Mouse (Mus musculus) layer of hippocampus, adult 9-11 months (tissue): Measurements from ENCODE around the gene Noxa1.

ENCODE experiments used
- DNase-seq: peaks from one replicate; pipeline ENCODE4 v3.0.0; 2022

Gene Noxa1

DNA sequence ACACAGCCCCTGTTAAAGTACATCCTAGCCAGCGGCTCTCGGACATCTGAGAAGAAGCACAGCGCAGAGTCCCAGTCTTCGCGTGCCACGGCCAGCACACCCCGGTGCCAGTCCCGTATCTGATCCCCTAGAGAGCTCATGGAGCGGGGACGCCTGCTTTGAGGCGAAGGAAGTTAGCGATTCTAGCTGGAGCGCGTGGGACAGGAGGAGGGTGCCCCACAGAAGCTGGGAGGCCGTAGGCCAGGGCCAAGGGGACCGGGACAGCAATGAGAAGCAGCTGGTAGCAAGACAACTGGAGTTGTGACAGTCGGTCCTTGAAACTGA, 202 bp downstream of the Noxa1 start:
- DNase-seq: no peak

DNA sequence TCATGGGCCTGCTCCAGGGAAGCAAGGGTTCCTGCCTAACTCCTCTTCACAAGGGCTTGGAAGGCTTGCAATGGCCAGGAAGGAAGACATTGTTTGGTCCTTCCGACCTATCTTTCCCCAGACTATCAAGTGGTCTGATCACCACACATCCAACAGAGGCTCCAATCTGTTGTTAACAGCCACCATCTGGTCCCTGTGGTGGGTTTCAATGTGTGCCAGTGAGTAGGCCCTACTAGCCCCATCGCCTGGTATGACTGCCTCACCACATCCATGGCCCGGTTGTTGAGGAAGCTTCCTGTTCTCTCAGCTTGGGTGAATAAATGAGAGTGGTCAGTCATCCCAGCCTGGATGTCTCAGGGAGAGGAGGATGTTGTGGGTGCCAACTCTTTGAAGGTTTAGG, 6.3 kb downstream of the Noxa1 start:
- no peak for DNase-seq

DNA sequence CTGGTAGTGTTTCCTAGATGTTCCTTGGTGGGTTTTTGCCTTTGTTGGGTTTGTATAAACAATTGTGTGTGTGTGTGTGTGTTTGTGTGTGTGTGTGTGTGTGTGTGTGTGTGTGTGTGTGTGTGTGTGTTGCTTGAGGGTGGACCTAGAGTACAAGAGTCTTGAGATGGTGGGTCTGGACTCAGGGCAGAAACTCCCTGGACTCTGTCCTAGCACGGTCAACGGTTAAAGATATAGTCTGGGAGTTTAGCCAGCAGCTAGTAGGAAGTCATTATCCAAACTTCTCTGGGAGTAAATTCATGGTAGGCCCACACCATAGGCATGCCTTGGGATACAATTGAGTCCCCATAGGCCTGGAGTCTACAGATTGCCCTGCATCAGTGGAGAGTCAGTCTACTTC, 7.1 kb downstream of the Noxa1 start:
- DNase-seq: no peak

DNA sequence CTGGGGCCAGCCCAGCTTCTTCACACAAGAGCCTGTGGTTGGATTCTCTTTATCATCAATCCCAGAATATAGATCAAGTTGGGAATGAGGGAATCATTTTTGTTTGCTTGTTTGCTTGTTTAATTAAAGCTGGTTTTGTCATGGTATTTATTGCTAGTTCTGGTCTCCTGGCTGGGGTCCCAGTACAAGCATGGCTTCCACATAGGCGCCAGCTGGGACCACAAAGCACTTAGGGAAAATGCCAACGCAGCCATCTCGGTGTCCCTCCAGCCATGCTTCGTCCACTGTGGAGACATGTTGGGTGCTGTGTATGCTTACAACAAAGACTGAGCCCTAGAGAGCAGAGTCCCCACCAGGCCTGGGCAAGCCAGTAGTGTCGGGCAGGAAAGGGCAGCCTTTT, 9.4 kb downstream of the Noxa1 start:
- DNase-seq: no peak

DNA sequence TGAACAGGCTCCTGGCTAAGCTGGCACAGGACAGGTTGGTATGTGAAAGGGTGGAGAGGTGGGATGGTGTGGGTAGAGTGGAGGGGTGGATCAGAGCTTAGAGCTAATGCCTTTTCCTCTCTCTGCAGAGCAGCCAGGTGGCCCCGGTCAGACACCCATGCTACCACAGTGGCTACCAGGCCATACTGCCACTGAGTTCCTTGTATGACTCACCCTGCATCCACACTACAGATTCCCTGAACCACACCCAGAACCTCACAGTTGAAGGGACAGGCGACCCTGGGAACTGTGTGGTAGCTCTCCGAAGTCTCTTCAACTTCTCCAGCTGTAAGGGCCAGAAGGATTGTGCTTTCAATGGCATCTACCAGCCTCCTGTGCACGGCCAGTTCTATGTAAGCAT, 11.3 kb downstream of the Noxa1 start:
- no peak for DNase-seq

DNA sequence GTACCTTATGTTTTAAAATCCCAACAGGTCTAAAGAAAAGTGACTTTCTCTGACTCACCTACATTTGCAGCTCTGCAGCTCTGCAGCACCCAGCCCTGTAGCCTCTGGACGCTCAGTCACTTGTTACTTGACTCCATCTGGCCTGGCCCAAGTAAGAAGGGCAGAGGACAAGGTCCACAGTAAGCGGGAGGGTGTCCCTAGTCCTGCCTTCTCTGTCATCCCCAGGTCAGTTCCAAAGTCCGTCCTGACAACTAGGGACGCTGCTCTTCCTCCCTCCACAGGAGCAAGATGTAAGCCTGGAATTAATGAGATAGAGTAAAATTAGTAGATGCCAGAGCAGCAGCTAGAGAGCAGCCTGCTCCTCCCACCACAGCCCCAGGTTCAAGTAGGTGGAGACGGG, 14.9 kb downstream of the Noxa1 start, which contains the start of gene Entpd8:
TSS of gene Entpd8 (plus strand) at position 229 of the 400 bp plus-strand sequence.
- no peak for DNase-seq

DNA sequence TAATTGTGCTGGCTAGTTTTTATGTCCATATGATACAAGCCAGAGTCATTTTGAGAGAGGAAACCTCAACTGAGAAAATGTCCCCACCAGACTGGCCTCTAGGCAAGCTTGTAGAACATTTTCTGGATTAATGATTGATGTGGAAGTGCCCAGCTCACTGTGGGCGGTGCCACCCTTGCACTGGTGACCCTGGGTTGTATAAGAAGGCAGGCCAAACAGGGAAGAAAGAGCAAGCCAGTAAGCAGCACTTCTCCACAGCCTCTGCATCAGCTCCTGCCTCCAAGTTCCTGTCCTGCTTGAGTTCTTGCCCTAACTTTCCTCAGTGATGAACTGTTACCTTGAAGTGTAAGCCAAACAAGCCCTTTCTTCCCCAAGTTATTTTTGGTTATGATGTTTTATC, 16.0 kb downstream of the Noxa1 start:
- no peak for DNase-seq

DNA sequence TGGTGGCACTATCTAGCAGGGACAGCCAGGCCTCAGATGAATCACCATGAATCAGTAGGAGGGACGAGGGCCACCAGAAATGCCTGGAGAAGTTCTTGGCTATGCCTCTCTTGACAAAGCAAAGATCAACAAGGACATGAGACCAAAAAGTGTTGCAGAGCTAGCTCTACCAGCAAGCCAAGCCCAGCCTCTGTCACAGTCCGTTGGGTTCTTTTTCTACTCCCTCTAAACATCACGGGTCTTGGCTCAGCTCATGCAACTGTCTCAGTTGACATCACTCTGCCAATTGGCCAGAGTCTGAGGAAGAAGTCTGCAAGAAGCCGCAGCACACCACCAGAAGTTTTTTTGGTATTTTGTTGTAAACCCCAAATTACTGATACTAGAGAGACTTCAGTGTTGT, 19.4 kb downstream of the Noxa1 start:
- no peak for DNase-seq

DNA sequence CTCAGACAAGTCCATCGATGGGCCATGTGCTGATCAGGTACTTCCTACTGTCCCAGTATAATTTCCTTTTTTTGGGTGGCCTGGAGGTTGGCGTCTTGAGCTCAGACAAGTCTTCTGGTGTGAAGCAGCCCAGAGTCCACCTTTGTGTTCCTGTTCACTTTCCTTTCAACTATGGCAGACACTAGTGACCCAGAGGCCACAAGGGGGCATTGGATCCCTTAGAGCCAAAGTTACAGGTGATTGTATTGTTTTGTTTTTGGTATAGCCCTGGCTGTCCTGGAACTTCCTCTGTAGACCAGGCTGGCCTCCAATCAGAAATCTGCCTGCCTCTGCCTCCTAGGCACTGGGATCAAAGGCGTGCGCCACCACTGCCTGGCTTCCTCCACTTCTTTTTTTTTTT, 22.6 kb downstream of the Noxa1 start:
- no peak for DNase-seq

DNA sequence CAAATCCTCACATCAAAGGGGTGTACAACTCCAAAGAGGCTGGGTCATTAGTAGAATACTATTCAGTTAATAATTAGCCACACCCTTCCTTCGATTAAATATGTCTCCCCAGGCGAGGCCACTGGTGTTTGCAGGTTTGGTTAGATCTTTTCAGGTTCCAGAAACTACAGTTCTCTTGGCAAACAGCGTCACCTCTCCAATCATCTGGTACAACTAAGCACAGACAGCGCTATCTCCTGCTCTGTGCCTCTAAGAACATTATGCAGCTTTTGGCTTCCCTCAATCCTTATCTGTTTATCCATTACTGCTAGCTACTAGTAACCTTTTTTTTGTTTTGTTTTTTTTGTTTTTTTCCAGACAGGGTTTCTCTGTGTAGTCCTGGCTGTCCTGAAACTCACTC, 25.4 kb downstream of the Noxa1 start:
- DNase-seq: no peak

DNA sequence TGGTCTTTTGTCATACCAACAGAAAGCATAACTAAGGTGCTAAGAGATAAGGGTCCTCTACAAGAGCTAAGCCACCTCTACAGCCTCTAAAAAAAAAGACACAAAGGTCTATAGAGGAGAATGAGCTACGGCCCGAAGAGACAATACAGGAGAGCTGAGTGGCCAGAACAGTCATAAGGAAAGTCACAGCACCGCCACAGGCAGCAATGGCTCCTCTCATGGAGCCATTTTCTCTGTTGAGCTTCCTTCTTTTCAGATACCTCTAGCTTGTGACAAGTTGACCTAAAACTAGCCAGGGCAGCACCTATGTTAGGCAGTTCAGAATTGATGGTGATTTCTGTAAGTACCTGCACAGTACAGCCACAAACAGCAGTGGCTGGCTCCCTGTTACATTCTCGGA, 28.4 kb downstream of the Noxa1 start:
- no peak for DNase-seq

DNA sequence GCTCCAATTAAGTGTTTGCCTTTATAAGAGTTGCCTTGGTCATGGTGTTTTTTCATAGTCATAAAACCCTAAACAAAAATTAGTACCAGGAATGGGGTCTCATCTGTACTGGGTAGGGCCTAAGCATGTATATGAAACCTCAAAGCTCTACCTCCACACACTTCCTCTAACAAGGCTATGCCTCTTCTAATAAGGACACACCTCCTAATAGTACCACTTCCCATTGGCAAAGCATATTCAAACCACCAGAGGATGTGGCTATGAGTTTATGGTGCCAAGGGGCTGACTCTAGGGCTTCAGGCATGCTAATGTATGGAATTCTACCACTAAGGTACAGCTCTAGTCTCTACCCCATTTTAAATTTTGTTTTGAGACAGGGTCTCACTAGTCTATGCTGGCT, 29.4 kb downstream of the Noxa1 start:
- DNase-seq: no peak

DNA sequence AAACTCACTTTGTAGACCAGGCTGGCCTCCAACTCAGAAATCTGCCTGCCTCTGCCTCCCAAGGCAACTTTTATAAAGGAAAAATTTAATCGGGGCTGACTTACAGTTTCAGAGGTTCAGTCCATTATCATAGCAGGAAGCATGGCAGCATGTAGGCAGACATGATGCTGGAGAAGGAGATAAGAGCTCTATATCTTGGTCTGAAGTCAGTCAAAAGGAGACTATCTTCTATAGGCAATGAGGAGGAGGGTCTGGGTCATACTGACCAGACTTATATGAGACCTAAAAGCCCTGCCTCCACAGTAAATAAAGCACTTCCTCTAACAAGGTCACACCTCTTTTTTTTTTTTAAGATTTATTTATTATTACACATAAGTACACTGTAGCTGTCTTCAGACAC, 30.7 kb downstream of the Noxa1 start:
- no peak for DNase-seq

DNA sequence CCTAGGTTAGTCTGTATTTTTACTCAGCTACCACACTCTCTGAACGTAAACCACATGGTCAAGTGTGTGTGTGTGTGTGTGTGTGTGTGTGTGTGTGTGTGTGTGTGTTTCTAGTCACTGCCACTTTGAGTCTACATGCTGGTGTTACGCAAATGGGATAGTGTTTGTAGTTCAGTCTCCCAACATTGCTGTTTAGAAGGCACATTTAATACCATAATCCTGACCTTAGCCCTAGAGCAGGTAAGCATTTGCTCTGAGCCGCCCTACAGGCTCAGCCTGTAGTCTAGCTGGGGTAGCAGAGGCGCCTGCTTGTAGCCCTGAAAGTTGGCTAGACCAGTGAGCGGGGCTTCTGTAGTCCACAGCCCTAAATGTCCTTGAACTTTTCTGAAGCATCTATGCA, 31.4 kb downstream of the Noxa1 start:
- DNase-seq: no peak

DNA sequence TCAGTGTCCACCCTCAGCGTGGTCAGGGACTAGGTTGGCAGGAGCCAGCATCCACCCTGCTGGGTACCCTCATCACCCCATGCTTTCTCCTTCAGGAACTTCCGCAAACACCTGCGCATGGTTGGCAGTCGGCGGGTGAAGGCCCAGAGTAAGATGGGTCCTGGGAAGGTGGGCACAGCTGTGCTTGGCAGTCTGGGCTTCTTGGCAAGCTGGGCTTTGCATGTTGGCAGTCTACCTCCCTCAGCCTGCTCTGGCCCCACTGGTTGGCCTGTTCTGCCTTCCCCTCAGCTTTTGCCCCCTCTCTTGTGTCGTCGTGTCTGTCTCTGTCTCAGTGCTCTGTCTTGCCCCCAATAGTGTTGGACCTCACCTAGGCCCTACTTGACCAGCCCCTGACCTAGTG, 36.0 kb downstream of the Noxa1 start:
- no peak for DNase-seq

DNA sequence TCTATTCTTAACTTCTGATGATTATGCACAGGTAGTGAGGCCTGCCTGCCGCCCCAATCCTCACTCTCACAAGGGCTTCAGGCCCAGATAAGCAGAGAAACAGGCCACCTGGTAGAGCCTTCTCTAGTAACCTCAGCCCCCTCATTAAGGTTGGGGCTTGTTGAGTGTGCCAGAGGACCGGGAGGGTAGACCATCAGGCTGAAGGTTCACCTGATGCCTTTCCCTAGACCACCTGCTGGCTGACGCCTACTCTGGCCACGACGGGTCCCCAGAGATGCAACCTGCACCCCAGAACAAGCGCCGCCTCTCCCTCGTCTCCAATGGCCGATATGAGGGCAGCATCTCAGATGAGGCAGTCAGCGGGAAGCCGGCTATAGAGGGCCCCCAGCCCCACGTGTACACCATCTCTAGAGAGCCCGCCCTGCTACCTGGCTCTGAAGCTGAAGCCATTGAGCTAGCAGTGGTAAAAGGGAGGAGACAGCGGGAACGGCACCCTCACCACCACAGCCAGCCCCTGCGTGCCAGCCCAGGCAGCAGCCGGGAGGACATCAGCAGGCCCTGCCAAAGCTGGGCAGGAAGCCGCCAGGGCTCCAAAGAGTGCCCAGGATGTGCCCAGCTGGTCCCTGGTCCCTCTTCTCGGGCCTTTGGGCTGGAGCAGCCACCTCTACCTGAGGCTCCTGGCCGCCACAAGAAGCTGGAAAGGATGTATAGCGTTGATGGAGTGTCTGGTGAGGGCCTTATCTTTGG, 39.4 kb downstream of the Noxa1 start:
- no peak for DNase-seq

DNA sequence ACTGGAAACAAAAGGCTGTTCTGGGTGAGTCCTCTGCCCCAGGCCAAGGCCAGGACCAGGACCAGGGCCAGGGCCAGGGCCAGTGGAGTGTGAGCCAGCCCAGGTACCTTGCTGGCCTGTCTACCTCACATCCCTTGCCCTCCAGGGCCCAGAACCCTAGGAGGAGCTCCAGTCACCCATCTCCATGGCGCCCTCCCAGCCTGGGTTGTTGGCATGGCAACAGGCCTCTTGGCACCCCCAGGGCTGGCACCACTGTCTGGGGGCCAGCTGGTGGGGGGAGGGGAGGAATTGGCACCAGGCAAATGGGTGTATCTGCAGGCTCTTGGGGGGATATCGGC, 39.9 kb downstream of the Noxa1 start:
- DNase-seq: peak; percentile 88

DNA sequence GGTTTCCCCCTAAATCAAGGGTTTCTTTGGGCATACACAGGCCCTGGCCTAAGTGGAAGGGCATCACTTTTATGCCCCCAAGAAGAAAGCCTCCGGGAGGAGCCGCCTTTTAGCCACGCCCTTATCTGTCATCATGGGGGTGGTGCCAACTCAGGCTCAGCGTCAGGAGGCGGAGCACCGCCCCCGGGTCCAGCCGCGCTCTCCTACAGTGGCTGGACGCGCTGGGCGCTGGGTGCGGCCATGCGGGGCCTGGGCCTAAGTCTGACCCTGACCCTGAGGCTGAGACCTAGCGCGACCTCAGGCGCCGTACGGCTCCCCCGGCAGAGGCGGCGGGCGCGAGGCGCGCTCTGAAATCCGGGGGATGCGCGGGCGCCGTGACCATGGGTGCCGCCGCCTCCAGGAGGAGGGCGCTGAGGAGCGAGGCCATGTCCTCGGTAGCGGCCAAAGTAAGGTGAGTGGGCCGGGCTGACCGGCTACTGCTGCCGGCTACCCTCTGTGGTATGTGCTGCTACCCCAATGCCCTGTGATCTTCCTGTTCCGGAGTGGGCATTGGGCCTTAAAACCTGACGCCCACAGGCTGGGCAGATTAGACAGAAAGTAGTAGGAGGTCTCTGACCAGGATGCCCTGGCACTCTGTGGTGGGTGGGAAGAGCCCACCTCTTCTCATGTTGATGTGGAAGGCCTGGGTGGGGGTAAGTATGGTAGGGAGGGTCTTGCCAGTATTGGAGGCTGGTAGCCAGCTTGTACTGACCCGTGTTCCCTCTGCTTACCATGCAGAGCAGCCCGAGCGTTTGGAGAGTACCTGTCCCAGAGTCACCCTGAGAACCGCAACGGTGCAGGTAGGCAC, 40.5 kb downstream of the Noxa1 start, which contains the start of gene Nsmf:
TSS of gene Nsmf (plus strand) at position 135 of the 847 bp plus-strand sequence.
- DNase-seq: peak; percentile 90

DNA sequence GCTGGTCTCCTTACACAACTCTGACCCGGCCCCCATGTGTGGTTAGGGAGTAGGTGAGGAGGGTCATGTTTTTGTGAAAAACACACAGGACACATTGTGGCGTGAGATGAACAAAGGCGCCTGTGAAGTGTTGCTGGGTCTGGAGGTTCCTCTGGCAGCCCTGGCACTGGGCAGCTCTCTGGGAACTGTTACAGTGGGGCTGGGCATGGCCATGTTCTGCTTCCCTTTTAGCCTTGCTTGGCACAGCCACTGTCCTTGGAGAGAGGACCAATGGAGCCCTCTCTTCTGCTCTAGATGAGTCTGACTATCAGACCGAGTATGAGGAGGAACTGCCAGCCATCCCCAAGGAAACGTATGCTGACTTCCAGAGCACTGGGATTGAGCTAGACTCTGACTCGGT, 41.8 kb downstream of the Noxa1 start:
- DNase-seq: no peak

DNA sequence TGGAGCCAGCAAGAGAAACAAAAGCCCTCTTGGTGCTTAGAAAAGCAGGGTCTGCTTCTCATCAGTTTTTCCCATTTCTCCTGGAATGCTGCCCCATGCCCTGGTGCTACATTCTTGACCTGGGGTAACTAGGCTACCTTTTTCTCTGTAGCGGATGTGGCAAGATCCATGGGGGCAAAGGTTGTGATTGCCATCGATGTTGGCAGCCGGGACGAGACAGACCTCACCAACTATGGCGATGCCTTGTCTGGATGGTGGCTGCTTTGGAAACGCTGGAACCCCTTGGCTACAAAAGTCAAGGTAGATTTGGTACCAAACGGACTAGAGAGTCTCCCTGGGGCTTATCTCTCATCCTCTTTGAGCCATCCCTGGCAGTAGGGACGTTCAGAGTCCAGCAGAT, 43.5 kb downstream of the Noxa1 start:
- DNase-seq: no peak

DNA sequence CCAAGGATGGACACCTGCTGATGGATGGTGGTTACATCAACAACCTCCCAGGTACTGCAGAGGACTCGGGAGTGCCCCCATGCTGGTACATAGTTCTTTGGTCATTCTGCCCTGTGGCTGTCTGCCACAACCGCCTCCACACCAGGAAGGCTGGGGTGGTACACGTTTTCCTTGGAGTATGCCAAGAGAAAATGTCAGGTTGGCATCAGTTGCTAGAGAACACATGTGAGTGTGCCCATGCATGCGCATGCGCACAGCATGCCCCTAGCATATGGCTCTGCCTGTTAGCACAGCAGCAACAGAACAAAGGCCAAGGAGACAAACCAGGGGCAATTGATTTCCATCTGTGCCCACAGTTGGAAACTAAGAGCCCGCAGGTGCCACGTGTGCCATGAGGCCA, 44.0 kb downstream of the Noxa1 start:
- peak; percentile 78 for DNase-seq

DNA sequence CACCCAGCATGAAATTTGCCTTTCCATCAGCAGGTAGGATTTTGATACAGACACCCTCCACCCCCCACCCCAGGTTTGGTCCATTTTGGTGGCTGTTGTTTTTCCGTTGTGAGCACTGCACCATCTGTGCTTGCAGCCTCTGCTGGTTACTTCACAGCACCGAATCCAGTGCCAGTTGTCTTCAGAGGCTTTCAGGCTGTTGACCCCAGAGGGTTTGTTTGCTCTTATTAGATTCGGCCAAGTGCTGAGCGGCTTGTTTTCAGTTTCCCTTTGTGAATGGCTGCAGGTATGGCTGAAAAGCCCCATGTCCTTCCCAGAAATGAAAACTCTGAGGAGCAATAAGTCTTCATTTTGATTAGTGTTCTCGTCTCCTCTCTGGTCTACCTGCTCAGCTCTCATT, 54.9 kb downstream of the Noxa1 start:
- no peak for DNase-seq
